Mouse (Mus musculus) CD4-positive, CD25-positive, alpha-beta regulatory T cell, adult 4 months (primary cell): ENCODE data around the gene Cryz. TPM values are rescaled to one million over a fixed set of nuclear protein-coding genes. Genes with fewer than 3 reads are reported as not detected.
"Not testable (repeated sequence)": the region's sequence is repeated elsewhere in the genome, so short reads cannot be mapped to it uniquely, and the experiment has no call there.

Experiments
- ATAC-seq: one replicate; pipeline ENCODE4 v1.8.0; 2017
- polyA plus RNA-seq, 2 experiments: library from polyadenylated mRNA; unstranded; fragments of 100-300 nt; shearing (Covaris generic); gene quantifications; one replicate each; pipeline ENCODE4 v1.2.1; 2017

Cryz gene
- polyA plus RNA-seq, 2 experiments from 2014 or later, result 3.6 to 4.1 TPM

- ATAC-seq, result no peak
Measured at GRCm38 (mm10) chr3:154614771-154615170, 18.3 kb downstream of the Cryz start.

- no peak for ATAC-seq
Measured at GRCm38 (mm10) chr3:154615304-154615703, 18.8 kb downstream of the Cryz start.

- ATAC-seq, result no peak
Measured at GRCm38 (mm10) chr3:154616106-154616505, 19.6 kb downstream of the Cryz start.

GRCm38 (mm10) chr3:154628284-154628683 lies 31.8 kb downstream of the Cryz start:
- ATAC-seq, result no peak

- not testable (repeated sequence) for ATAC-seq
Measured at GRCm38 (mm10) chr3:154631281-154631680, 34.8 kb downstream of the Cryz start.

GRCm38 (mm10) chr3:154633091-154633490 lies 36.6 kb downstream of the Cryz start:
- ATAC-seq, result no peak

GRCm38 (mm10) chr3:154646638-154647442 lies 50.3 kb downstream of the Cryz start:
- ATAC-seq, result peak; percentile 41

- no peak for ATAC-seq
Measured at GRCm38 (mm10) chr3:154647443-154647780, 50.9 kb downstream of the Cryz start.

GRCm38 (mm10) chr3:154649411-154650285 lies 53.1 kb downstream of the Cryz start:
- ATAC-seq, result no peak

GRCm38 (mm10) chr3:154651192-154651821 lies 54.8 kb downstream of the Cryz start:
- ATAC-seq, result no peak

GRCm38 (mm10) chr3:154652581-154653420 lies 56.3 kb downstream of the Cryz start:
- no peak for ATAC-seq

- no peak for ATAC-seq
Measured at GRCm38 (mm10) chr3:154653454-154653853, 56.9 kb downstream of the Cryz start.

GRCm38 (mm10) chr3:154654284-154654683 lies 57.8 kb downstream of the Cryz start:
- ATAC-seq, result no peak

GRCm38 (mm10) chr3:154654901-154655300 lies 58.4 kb downstream of the Cryz start:
- no peak for ATAC-seq

GRCm38 (mm10) chr3:154655711-154656110 lies 59.2 kb downstream of the Cryz start:
- ATAC-seq, result no peak

- no peak for ATAC-seq
Measured at GRCm38 (mm10) chr3:154663545-154663944, 67.0 kb downstream of the Cryz start, which contains the start of gene Erich3. Gene Erich3 (plus strand): TSS chr3:154663859.

GRCm38 (mm10) chr3:154663976-154664581 lies 67.6 kb downstream of the Cryz start:
- no peak for ATAC-seq

- no peak for ATAC-seq
Measured at GRCm38 (mm10) chr3:154664636-154665035, 68.1 kb downstream of the Cryz start.

GRCm38 (mm10) chr3:154668485-154668884 lies 72.0 kb downstream of the Cryz start:
- ATAC-seq, result no peak

GRCm38 (mm10) chr3:154670584-154670983 lies 74.1 kb downstream of the Cryz start:
- no peak for ATAC-seq

GRCm38 (mm10) chr3:154671013-154671412 lies 74.5 kb downstream of the Cryz start:
- no peak for ATAC-seq
